Mouse (Mus musculus) embryonic facial prominence, embryonic 13.5 days (tissue): ENCODE results near the gene Daxx. TPM values are rescaled to one million over a fixed set of nuclear protein-coding genes. Genes with fewer than 3 reads are reported as not detected.
"Not testable (repeated sequence)": the region's sequence is repeated elsewhere in the genome, so short reads cannot be mapped to it uniquely, and the experiment has no call there.

ENCODE experiments used
- ATAC-seq: fragments of 200-750 bp; cut with Nextera tagmentation; 2 replicates; pipeline ENCODE4 v1.8.0; 2017; ENCODE audit warnings: low read depth; ENCODE audit not compliant: insufficient number of reproducible peaks, insufficient read depth, low FRiP score, low TSS enrichment
- H3K27ac ChIP-seq: fragments of 300-500 bp; sonication (generic); 2 replicates; pipeline ENCODE4 v1.5.1; 2015; ENCODE audit warnings: moderate library complexity, mild to moderate bottlenecking, inconsistent platforms
- H3K27me3 ChIP-seq: fragments of 300-500 bp; sonication (generic); 2 replicates; pipeline ENCODE4 v1.6.1; 2015; ENCODE audit warnings: mild to moderate bottlenecking, inconsistent platforms
- H3K36me3 ChIP-seq: fragments of 300-500 bp; sonication (generic); 2 replicates; pipeline ENCODE4 v1.6.1; 2015; ENCODE audit warnings: mild to moderate bottlenecking, inconsistent platforms
- H3K4me1 ChIP-seq: fragments of 300-500 bp; sonication (generic); 2 replicates; pipeline ENCODE4 v1.6.1; 2015; ENCODE audit warnings: inconsistent platforms
- H3K4me2 ChIP-seq: fragments of 300-500 bp; sonication (generic); 2 replicates; pipeline ENCODE4 v1.6.1; 2015; ENCODE audit warnings: moderate library complexity, mild to moderate bottlenecking, inconsistent platforms
- H3K4me3 ChIP-seq: fragments of 300-500 bp; sonication (generic); 2 replicates; pipeline ENCODE4 v1.5.1; 2015; ENCODE audit warnings: mild to moderate bottlenecking, inconsistent platforms
- H3K9ac ChIP-seq: fragments of 300-500 bp; sonication (generic); 2 replicates; pipeline ENCODE4 v1.6.1; 2015; ENCODE audit warnings: mild to moderate bottlenecking, inconsistent platforms
- H3K9me3 ChIP-seq: fragments of 300-500 bp; sonication (generic); 2 replicates; pipeline ENCODE4 v1.6.1; 2016; ENCODE audit warnings: inconsistent platforms
- WGBS: fragments of 180-500 bp; shearing (Covaris S2); methylation state at CpG from one replicate; pipeline ENCODE4 v1.1.7; 2015; ENCODE audit warnings: mixed read lengths; 5-methylcytosine and 5-hydroxymethylcytosine counted together
- polyA plus RNA-seq: library from polyadenylated mRNA; unstranded; fragments of >200 nt; fragmentation: Nextera tagmentation; extraction: Ambion mirVana; gene quantifications from 2 replicates; pipeline ENCODE4 v1.2.1, GENCODE M21; 2015

Daxx gene
- polyA plus RNA-seq, 1 experiment from 2014 or later: 58.9 TPM

GRCm38 (mm10) chr17:33952015-33952414, 42.8 kb downstream of the Daxx start:
- H3K27me3 ChIP-seq, ATAC-seq, H3K9me3 ChIP-seq: not testable (repeated sequence)
- 79% methylated on average over 13 of the region's 13 CpGs for WGBS
- peak overlapping the region; percentile 52 for H3K4me3 ChIP-seq
- H3K36me3 ChIP-seq: peaks cover 56% of the 10 kb centered on the region
- H3K4me2 ChIP-seq: peak overlapping the region; percentile 98
- peak overlapping the region; percentile 75 for H3K9ac ChIP-seq
- H3K27ac ChIP-seq: peak overlapping the region; percentile 94; the same call in 1 of the 2 replicates
- peaks cover 62% of the 10 kb centered on the region for H3K4me1 ChIP-seq

- Histone ChIP-seq H3K4me3 (0 out of 2 replicates have a peak overlapping the region, but pooled peaks have one; percentile 1), H3K4me1 (peaks cover 67% of the 10 kb centered on the region), H3K27ac (0 out of 2 replicates have a peak overlapping the region, but pooled peaks have one; percentile 5), H3K36me3 (peaks cover 52% of the 10 kb centered on the region), H3K9me3 (no peaks in the 10 kb centered on the region), H3K27me3 (no peaks in the 10 kb centered on the region), H3K4me2 (peak overlapping the region; percentile 98), H3K9ac (peak overlapping the region; percentile 98)
- ATAC-seq: no peak
- WGBS: 83% methylated on average over 4 of the region's 4 CpGs
Observed at GRCm38 (mm10) chr17:33952879-33953278, 43.7 kb downstream of the Daxx start.

GRCm38 (mm10) chr17:33953310-33953709, 44.1 kb downstream of the Daxx start:
- Histone ChIP-seq H3K4me1 (peaks cover 67% of the 10 kb centered on the region), H3K9me3 (no peaks in the 10 kb centered on the region), H3K4me3 (peak overlapping the region; percentile 81; the same call in 1 of the 2 replicates), H3K9ac (peak overlapping the region; percentile 98), H3K27ac (0 out of 2 replicates have a peak overlapping the region, but pooled peaks have one; percentile 5), H3K4me2 (peak overlapping the region; percentile 98), H3K27me3 (no peaks in the 10 kb centered on the region), H3K36me3 (peaks cover 51% of the 10 kb centered on the region)
- 88% methylated on average over 3 of the region's 3 CpGs for WGBS
- no peak for ATAC-seq

- WGBS: 33% methylated on average over 5 of the region's 5 CpGs
- ATAC-seq: no peak
- Histone ChIP-seq H3K9me3 (no peaks in the 10 kb centered on the region), H3K27me3 (no peaks in the 10 kb centered on the region), H3K4me3 (peak overlapping the region; percentile 81), H3K36me3 (peaks cover 51% of the 10 kb centered on the region), H3K4me1 (peaks cover 67% of the 10 kb centered on the region), H3K9ac (peak overlapping the region; percentile 98), H3K27ac (peak overlapping the region; percentile 93), H3K4me2 (peak overlapping the region; percentile 98)
Observed at GRCm38 (mm10) chr17:33953961-33954565, 44.8 kb downstream of the Daxx start.

GRCm38 (mm10) chr17:33954646-33955554, 45.7 kb downstream of the Daxx start:
- Histone ChIP-seq H3K4me3 (peak overlapping the region; percentile 81), H3K4me2 (peak overlapping the region; percentile 98), H3K27ac (peak overlapping the region; percentile 93), H3K36me3 (peaks cover 51% of the 10 kb centered on the region), H3K4me1 (peaks cover 60% of the 10 kb centered on the region), H3K27me3 (no peaks in the 10 kb centered on the region), H3K9me3 (no peaks in the 10 kb centered on the region), H3K9ac (peak overlapping the region; percentile 98)
- ATAC-seq: peak; percentile 2; the same call in 1 of the 2 replicates
- under 1% methylated on average over 33 of the region's 33 CpGs for WGBS

GRCm38 (mm10) chr17:33955555-33956214, 46.5 kb downstream of the Daxx start, which contains the start of the genes Vps52 and Rps18:
Gene Vps52 (plus strand): TSS chr17:33955812.
Gene Rps18 (minus strand): TSS chr17:33956001.
- peak within 1 kb of the TSS; percentile 98 for H3K4me2 ChIP-seq
- H3K4me1 ChIP-seq: peaks cover 52% of the 10 kb centered on the region
- peak; percentile 76 for ATAC-seq
- peak within 1 kb of the TSS; percentile 93 for H3K27ac ChIP-seq
- H3K4me3 ChIP-seq: peak within 1 kb of the TSS; percentile 81
- H3K9me3 ChIP-seq: no peaks in the 10 kb centered on the region
- peak within 1 kb of the TSS; percentile 98 for H3K9ac ChIP-seq
- under 1% methylated on average over 50 of the region's 50 CpGs for WGBS
- peaks cover 56% of the 10 kb centered on the region for H3K36me3 ChIP-seq
- H3K27me3 ChIP-seq: no peaks in the 10 kb centered on the region

- peak overlapping the region; percentile 81 for H3K4me3 ChIP-seq
- peaks cover 46% of the 10 kb centered on the region for H3K4me1 ChIP-seq
- peak overlapping the region; percentile 89 for H3K27ac ChIP-seq
- no peaks in the 10 kb centered on the region for H3K9me3 ChIP-seq
- H3K4me2 ChIP-seq: peak overlapping the region; percentile 79
- ATAC-seq: no peak
- peaks cover 62% of the 10 kb centered on the region for H3K36me3 ChIP-seq
- H3K9ac ChIP-seq: peak overlapping the region; percentile 98
- no peaks in the 10 kb centered on the region for H3K27me3 ChIP-seq
- 7% methylated on average over 10 of the region's 10 CpGs for WGBS
Observed at GRCm38 (mm10) chr17:33956336-33956735, 47.1 kb downstream of the Daxx start.

DNA sequence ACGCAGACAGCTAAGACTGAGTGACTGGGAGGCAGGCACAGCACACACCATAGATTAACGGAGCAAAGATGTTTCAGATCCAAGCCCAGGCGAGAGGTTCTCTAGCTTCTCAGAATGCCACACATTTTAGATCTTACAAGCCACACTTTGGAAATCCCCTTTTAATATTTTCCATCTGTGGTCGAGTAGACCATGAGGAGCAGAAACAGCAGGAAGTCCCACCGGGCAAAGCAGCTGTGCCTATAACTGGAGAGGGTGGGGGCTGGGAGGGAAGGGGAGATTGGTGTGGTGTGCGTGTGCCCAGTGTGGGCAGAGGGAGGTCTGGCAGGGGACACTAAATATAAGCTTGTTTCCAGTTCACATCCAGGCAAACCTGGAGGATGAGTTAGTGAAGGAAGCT, 48.3 kb downstream of the Daxx start:
- Histone ChIP-seq H3K36me3 (peaks cover 66% of the 10 kb centered on the region), H3K4me2 (no peak overlapping the region), H3K9me3 (no peaks in the 10 kb centered on the region), H3K4me3 (no peak overlapping the region), H3K4me1 (peaks cover 35% of the 10 kb centered on the region), H3K27ac (no peak overlapping the region), H3K9ac (peak overlapping the region; percentile 44; the same call in 1 of the 2 replicates), H3K27me3 (no peaks in the 10 kb centered on the region)
- 57% methylated on average over 6 of the region's 6 CpGs for WGBS
- ATAC-seq: no peak

DNA sequence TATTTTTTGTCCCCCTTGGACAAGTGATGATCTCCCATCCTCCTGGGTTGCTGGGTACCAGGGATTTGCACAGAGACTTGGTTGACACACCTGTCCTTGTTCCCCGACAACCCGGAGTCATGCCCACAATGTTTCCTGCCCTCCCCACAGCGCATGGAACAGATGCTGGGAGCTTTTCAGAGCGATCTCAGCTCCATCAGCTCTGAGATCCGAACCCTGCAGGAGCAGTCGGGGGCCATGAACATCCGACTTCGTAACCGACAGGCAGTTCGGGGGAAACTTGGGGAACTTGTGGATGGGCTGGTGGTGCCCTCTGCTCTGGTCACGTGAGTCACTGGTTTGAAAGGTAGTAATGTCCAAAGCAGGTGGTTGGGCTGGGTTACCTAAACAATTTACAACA, 49.2 kb downstream of the Daxx start:
- no peak overlapping the region for H3K27ac ChIP-seq
- ATAC-seq: no peak
- no peak overlapping the region for H3K4me3 ChIP-seq
- H3K27me3 ChIP-seq: no peaks in the 10 kb centered on the region
- 94% methylated on average over 11 of the region's 11 CpGs for WGBS
- no peak overlapping the region for H3K9ac ChIP-seq
- no peaks in the 10 kb centered on the region for H3K9me3 ChIP-seq
- peaks cover 25% of the 10 kb centered on the region for H3K4me1 ChIP-seq
- peaks cover 66% of the 10 kb centered on the region for H3K36me3 ChIP-seq
- no peak overlapping the region for H3K4me2 ChIP-seq

DNA sequence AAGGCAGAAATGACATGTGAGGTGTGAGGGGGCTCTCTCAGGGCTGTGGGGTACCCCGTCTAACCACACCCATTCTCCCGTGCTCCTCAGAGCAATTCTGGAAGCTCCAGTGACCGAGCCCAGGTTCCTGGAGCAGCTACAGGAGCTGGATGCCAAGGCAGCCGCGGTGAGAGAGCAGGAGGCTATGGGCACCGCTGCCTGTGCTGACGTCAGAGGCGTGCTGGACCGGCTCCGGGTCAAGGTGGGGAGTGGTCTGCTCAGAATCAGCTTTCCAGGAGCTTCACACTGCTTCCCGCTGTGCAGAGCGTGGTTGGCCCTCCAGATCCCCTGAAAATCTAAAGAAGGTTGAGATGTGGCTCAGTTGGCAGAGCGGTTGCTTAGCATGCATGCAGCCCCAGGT, 49.9 kb downstream of the Daxx start:
- Histone ChIP-seq H3K4me2 (no peak overlapping the region), H3K36me3 (peaks cover 66% of the 10 kb centered on the region), H3K4me3 (no peak overlapping the region), H3K27me3 (no peaks in the 10 kb centered on the region), H3K4me1 (peaks cover 19% of the 10 kb centered on the region), H3K27ac (no peak overlapping the region), H3K9ac (no peak overlapping the region), H3K9me3 (no peaks in the 10 kb centered on the region)
- ATAC-seq: no peak
- WGBS: 95% methylated on average over 13 of the region's 13 CpGs

- Histone ChIP-seq H3K27me3 (no peaks in the 10 kb centered on the region), H3K36me3 (peaks cover 65% of the 10 kb centered on the region), H3K4me3 (no peak overlapping the region), H3K27ac (no peak overlapping the region), H3K4me2 (no peak overlapping the region), H3K4me1 (peaks cover 13% of the 10 kb centered on the region), H3K9me3 (no peaks in the 10 kb centered on the region), H3K9ac (no peak overlapping the region)
- 93% methylated on average over 15 of the region's 15 CpGs for WGBS
- ATAC-seq: no peak
Observed at GRCm38 (mm10) chr17:33959948-33960347, 50.7 kb downstream of the Daxx start.
